27 mouse cellular contexts compared by ENCODE assay signal in genomic region chr3:101499906-101500305, GRCm38 (mm10).
A peak's percentile ranks its signal among the peaks of the same experiment; 100 is the strongest.
DNase-seq lines count a peak whose midpoint lies in the region; ATAC-seq and TF ChIP-seq lines count a peak whose summit lies in the region.
"Had no signal": no experiment of that assay in that cellular context is flagged by ENCODE, and none has a peak within 500 bp of the region (broad histone marks: within the 10 kb centered on the region; RNA-seq: fewer than 3 reads in every experiment).

No protein-coding gene starts in this region.

- H3K9ac ChIP-seq in heart, adult 2 months (ENCODE audit: low read depth, low read length), result no peak overlapping the region
- H3K9ac ChIP-seq in heart, embryonic 15.5 days, result no peak overlapping the region
- H3K9ac ChIP-seq in kidney, postnatal 0 days (ENCODE audit: low read depth, low read length), result no peak overlapping the region
- no peak overlapping the region for H3K9ac ChIP-seq in kidney, embryonic 15.5 days
- H3K9ac ChIP-seq: embryonic facial prominence, embryonic 15.5 days; forebrain, embryonic 12.5 days; forebrain, postnatal 0 days; limb, embryonic 12.5 days; liver, embryonic 15.5 days; midbrain, embryonic 12.5 days; neural tube, embryonic 12.5 days had no signal

- no peaks in the 10 kb centered on the region for H3K27me3 ChIP-seq in heart, adult 2 months (ENCODE audit: control insufficient read depth, insufficient read depth, low read length)
- no peaks in the 10 kb centered on the region for H3K27me3 ChIP-seq in heart, embryonic 15.5 days
- no peaks in the 10 kb centered on the region for H3K27me3 ChIP-seq in kidney, postnatal 0 days (ENCODE audit: insufficient read depth, low read length)
- H3K27me3 ChIP-seq in kidney, embryonic 15.5 days, result no peaks in the 10 kb centered on the region
- H3K27me3 ChIP-seq in small intestine, adult 2 months (ENCODE audit: control insufficient read depth, insufficient read depth, low read length), result no peaks in the 10 kb centered on the region
- H3K27me3 ChIP-seq: embryonic facial prominence, embryonic 15.5 days; limb, embryonic 12.5 days; liver, embryonic 15.5 days; neural tube, embryonic 12.5 days had no signal

- ATAC-seq in heart, embryonic 15.5 days (replicated peaks; ENCODE audit: insufficient number of reproducible peaks, insufficient read depth, low FRiP score, low read depth), result no peak
- ATAC-seq in kidney, postnatal 0 days (replicated peaks; ENCODE audit: low FRiP score, low read depth), result no peak
- ATAC-seq in kidney, embryonic 15.5 days (replicated peaks; ENCODE audit: low FRiP score), result no peak
- ATAC-seq: forebrain, postnatal 0 days; hindbrain, embryonic 16.5 days had no signal

- no peaks in the 10 kb centered on the region for H3K9me3 ChIP-seq in heart, embryonic 15.5 days (replicated peaks)
- H3K9me3 ChIP-seq in kidney, postnatal 0 days (replicated peaks; ENCODE audit: low read length), result no peaks in the 10 kb centered on the region
- no peaks in the 10 kb centered on the region for H3K9me3 ChIP-seq in kidney, embryonic 15.5 days (replicated peaks)
- H3K9me3 ChIP-seq: embryonic facial prominence, embryonic 10.5 days; embryonic facial prominence, embryonic 15.5 days; forebrain, embryonic 12.5 days; G1E; limb, embryonic 12.5 days; liver, embryonic 15.5 days; megakaryocyte, embryonic 14.5 days; midbrain, embryonic 12.5 days; neural tube, embryonic 12.5 days had no signal

- no peak for DNase-seq in heart, adult 2 months
- no peak for DNase-seq in heart, postnatal 36 days
- DNase-seq in heart, postnatal 10 days, result no peak
- no peak for DNase-seq in kidney, postnatal 0 days (ENCODE audit: low spot score)
- DNase-seq: cerebellum, adult 8-10 months; cerebellum, postnatal 25 days; forebrain, postnatal 0 days; gastrocnemius, postnatal 10 days; right cerebral cortex, adult 18-20 months; thymus, adult 18-20 months; thymus, postnatal 25 days had no signal

- TF ChIP-seq EP300 in heart, adult 2 months (IDR thresholded peaks at IDR 0.05; ENCODE audit: insufficient read depth, low read depth, low read length), result no peak

- 47% methylated on average over 6 of the region's 6 CpGs for WGBS in heart, adult 2 months
- 58% methylated on average over 6 of the region's 6 CpGs for WGBS in heart, embryonic 15.5 days
- 59% methylated on average over 6 of the region's 6 CpGs for WGBS in kidney, postnatal 0 days
- 53% methylated on average over 6 of the region's 6 CpGs for WGBS in kidney, embryonic 15.5 days
- WGBS in small intestine, adult 2 months, result 30% methylated on average over 6 of the region's 6 CpGs

- no peak for TF ChIP-seq POLR2A in heart, adult 2 months (IDR thresholded peaks at IDR 0.05; ENCODE audit: insufficient read depth, low read depth, low read length)
- TF ChIP-seq POLR2A in small intestine, adult 2 months (IDR thresholded peaks at IDR 0.05; ENCODE audit: low read depth, low read length), result no peak

- TF ChIP-seq CTCF in heart, adult 2 months (IDR thresholded peaks at IDR 0.05), result no peak
- no peak for TF ChIP-seq CTCF in kidney, postnatal 0 days (IDR thresholded peaks at IDR 0.05; ENCODE audit: low read depth)
- TF ChIP-seq CTCF in small intestine, adult 2 months (IDR thresholded peaks at IDR 0.05; ENCODE audit: extremely low read depth, insufficient read length, insufficient replicate concordance, low read depth, low read length), result no peak

- H3K4me2 ChIP-seq in heart, embryonic 15.5 days, result no peak overlapping the region
- H3K4me2 ChIP-seq in kidney, postnatal 0 days (ENCODE audit: low read length), result no peak overlapping the region
- no peak overlapping the region for H3K4me2 ChIP-seq in kidney, embryonic 15.5 days
- H3K4me2 ChIP-seq: embryonic facial prominence, embryonic 15.5 days; forebrain, embryonic 12.5 days; limb, embryonic 12.5 days; liver, embryonic 15.5 days; midbrain, embryonic 12.5 days; neural tube, embryonic 12.5 days had no signal

- intact Hi-C loops in heart, adult 2 months (cut with DNase I), result loop anchor here (5.0 kb wide), 1 partner anchor 207 kb away; no protein-coding TSS in a partner anchor
- intact Hi-C loops in heart, postnatal 36 days (cut with DNase I), result no loop called here
- intact Hi-C loops in heart, postnatal 10 days (cut with DNase I), result no loop called here

- peak overlapping the region; percentile 84 for H3K27ac ChIP-seq in heart, adult 2 months
- peak overlapping the region; percentile 55 for H3K27ac ChIP-seq in heart, embryonic 15.5 days
- H3K27ac ChIP-seq in kidney, postnatal 0 days, result peak overlapping the region; percentile 42; the same call in 1 of the 2 replicates
- H3K27ac ChIP-seq in kidney, embryonic 15.5 days, result no peak overlapping the region
- H3K27ac ChIP-seq in small intestine, adult 2 months (ENCODE audit: insufficient read depth, low read depth, low read length), result peak overlapping the region; percentile 93
- H3K27ac ChIP-seq: embryonic facial prominence, embryonic 10.5 days; embryonic facial prominence, embryonic 15.5 days; forebrain, embryonic 12.5 days; layer of hippocampus, adult 2 months; left cerebral cortex, adult 2 months; limb, embryonic 12.5 days; liver, embryonic 15.5 days; midbrain, embryonic 12.5 days; neural tube, embryonic 12.5 days had no signal

- no peaks in the 10 kb centered on the region for H3K79me2 ChIP-seq in heart, adult 2 months (replicated peaks; ENCODE audit: control insufficient read depth, insufficient read depth, low read length)

- H3K4me3 ChIP-seq in heart, adult 2 months, result no peak overlapping the region
- H3K4me3 ChIP-seq in heart, embryonic 15.5 days, result no peak overlapping the region
- H3K4me3 ChIP-seq in kidney, postnatal 0 days (replicated peaks; ENCODE audit: low read depth, low read length), result no peak overlapping the region
- no peak overlapping the region for H3K4me3 ChIP-seq in kidney, embryonic 15.5 days (replicated peaks)
- H3K4me3 ChIP-seq in small intestine, adult 2 months (ENCODE audit: low read depth, low read length), result no peak overlapping the region
- H3K4me3 ChIP-seq: embryonic facial prominence, embryonic 10.5 days; embryonic facial prominence, embryonic 15.5 days; forebrain, embryonic 12.5 days; layer of hippocampus, adult 2 months; left cerebral cortex, adult 2 months; limb, embryonic 12.5 days; liver, embryonic 15.5 days; megakaryocyte, embryonic 14.5 days; midbrain, embryonic 12.5 days; myocyte; neural tube, embryonic 12.5 days had no signal

- peaks cover 11% of the 10 kb centered on the region for H3K4me1 ChIP-seq in heart, adult 2 months (ENCODE audit: control insufficient read depth, insufficient read depth, low read length)
- peaks cover 23% of the 10 kb centered on the region for H3K4me1 ChIP-seq in heart, embryonic 15.5 days (replicated peaks)
- no peaks in the 10 kb centered on the region for H3K4me1 ChIP-seq in kidney, postnatal 0 days (replicated peaks; ENCODE audit: insufficient read depth, low read length)
- H3K4me1 ChIP-seq in kidney, embryonic 15.5 days, result peaks cover 17% of the 10 kb centered on the region
- H3K4me1 ChIP-seq in small intestine, adult 2 months (ENCODE audit: control insufficient read depth, insufficient read depth, insufficient read length, low read length), result peaks cover 33% of the 10 kb centered on the region; the same call in 1 of the 2 replicates
- H3K4me1 ChIP-seq: liver, embryonic 15.5 days; neural tube, embryonic 12.5 days had no signal

- no peaks in the 10 kb centered on the region for H3K36me3 ChIP-seq in heart, adult 2 months (ENCODE audit: control insufficient read depth, insufficient read depth, low read length)
- no peaks in the 10 kb centered on the region for H3K36me3 ChIP-seq in heart, embryonic 15.5 days
- H3K36me3 ChIP-seq in kidney, postnatal 0 days (ENCODE audit: insufficient read depth, low read length), result no peaks in the 10 kb centered on the region
- H3K36me3 ChIP-seq in kidney, embryonic 15.5 days, result no peaks in the 10 kb centered on the region
- no peaks in the 10 kb centered on the region for H3K36me3 ChIP-seq in small intestine, adult 2 months (ENCODE audit: control insufficient read depth, insufficient read depth, low read length)
- H3K36me3 ChIP-seq: embryonic facial prominence, embryonic 10.5 days; embryonic facial prominence, embryonic 15.5 days; forebrain, embryonic 12.5 days; G1E; limb, embryonic 12.5 days; liver, embryonic 15.5 days; midbrain, embryonic 12.5 days; neural tube, embryonic 12.5 days had no signal
